Mouse (Mus musculus) kidney, postnatal 25 days (tissue): Measurements from ENCODE around the gene Hcrt.
A peak's percentile ranks its signal among the peaks of the same experiment; 100 is the strongest.

Experiments used
- DNase-seq, 2 experiments: peaks; one replicate each; pipeline ENCODE4 v3.0.0; 2021; ENCODE audit warnings: mixed read lengths in 2 of 2

Gene Hcrt

GRCm38 (mm10) chr11:100766726-100767125 lies 4.0 kb upstream of the Hcrt start:
- DNase-seq = peak; percentile 56 to 86

- peak; percentile 86 to 87 for DNase-seq
Measured at GRCm38 (mm10) chr11:100761547-100762045, 1.1 kb downstream of the Hcrt start.

- DNase-seq = peak; percentile 40 to 70
Measured at GRCm38 (mm10) chr11:100759611-100760233, 3.0 kb downstream of the Hcrt start, which contains the start of gene Kcnh4. Kcnh4 (minus strand) TSS chr11:100759942.

- DNase-seq = peak in 1 of 2 experiments; percentile 65
Measured at GRCm38 (mm10) chr11:100758707-100759610, 3.8 kb downstream of the Hcrt start.

GRCm38 (mm10) chr11:100757566-100757965 lies 5.2 kb downstream of the Hcrt start:
- no peak for DNase-seq

- no peak for DNase-seq
Measured at GRCm38 (mm10) chr11:100756476-100756875, 6.3 kb downstream of the Hcrt start.

- no peak for DNase-seq
Measured at GRCm38 (mm10) chr11:100754693-100755057, 8.1 kb downstream of the Hcrt start.

GRCm38 (mm10) chr11:100754021-100754692 lies 8.6 kb downstream of the Hcrt start:
- DNase-seq = no peak

GRCm38 (mm10) chr11:100752294-100752693 lies 10.4 kb downstream of the Hcrt start:
- DNase-seq = peak in 1 of 2 experiments; percentile 47

- no peak for DNase-seq
Measured at GRCm38 (mm10) chr11:100750127-100750526, 12.6 kb downstream of the Hcrt start.

GRCm38 (mm10) chr11:100749469-100749868 lies 13.3 kb downstream of the Hcrt start:
- DNase-seq = no peak

GRCm38 (mm10) chr11:100748620-100749019 lies 14.1 kb downstream of the Hcrt start:
- no peak for DNase-seq

- DNase-seq = no peak
Measured at GRCm38 (mm10) chr11:100747114-100747513, 15.6 kb downstream of the Hcrt start.

- no peak for DNase-seq
Measured at GRCm38 (mm10) chr11:100746546-100746945, 16.2 kb downstream of the Hcrt start.

GRCm38 (mm10) chr11:100745085-100745484 lies 17.6 kb downstream of the Hcrt start:
- peak in 1 of 2 experiments; percentile 65 for DNase-seq

- peak; percentile 76 to 91 for DNase-seq
Measured at GRCm38 (mm10) chr11:100741348-100741747, 21.4 kb downstream of the Hcrt start.

- no peak for DNase-seq
Measured at GRCm38 (mm10) chr11:100738749-100739148, 24.0 kb downstream of the Hcrt start.

- peak; percentile 99 to 100 for DNase-seq
Measured at GRCm38 (mm10) chr11:100738066-100738604, 24.6 kb downstream of the Hcrt start, which contains the start of gene Rab5c. Rab5c (minus strand) TSS chr11:100738215.

GRCm38 (mm10) chr11:100737105-100737733 lies 25.5 kb downstream of the Hcrt start:
- no peak for DNase-seq

- no peak for DNase-seq
Measured at GRCm38 (mm10) chr11:100736746-100737080, 26.0 kb downstream of the Hcrt start.

GRCm38 (mm10) chr11:100735954-100736745 lies 26.6 kb downstream of the Hcrt start:
- no peak for DNase-seq
